In genomic region chr14:32572519-32572918, GRCm38 (mm10) we compare ENCODE assay signal across 29 mouse cellular contexts. TPM values are rescaled to one million over a fixed set of nuclear protein-coding genes. Genes with fewer than 3 reads are reported as not detected.
DNase-seq lines count a peak whose midpoint lies in the region; ATAC-seq and TF ChIP-seq lines count a peak whose summit lies in the region.
"Had no signal": no experiment of that assay in that cellular context is flagged by ENCODE, and none has a peak within 500 bp of the region (broad histone marks: within the 10 kb centered on the region; RNA-seq: fewer than 3 reads in every experiment).

No protein-coding gene starts in this region.

- no peaks in the 10 kb centered on the region for H3K4me1 ChIP-seq in heart, adult 2 months (ENCODE audit: control insufficient read depth, insufficient read depth, low read length)
- no peaks in the 10 kb centered on the region for H3K4me1 ChIP-seq in kidney, postnatal 0 days (replicated peaks; ENCODE audit: insufficient read depth, low read length)
- no peaks in the 10 kb centered on the region for H3K4me1 ChIP-seq in midbrain, postnatal 0 days (ENCODE audit: insufficient read depth, low read length)
- H3K4me1 ChIP-seq in midbrain, embryonic 11.5 days (ENCODE audit: control insufficient read depth, insufficient read depth, low read length): no peaks in the 10 kb centered on the region
- H3K4me1 ChIP-seq in stomach, postnatal 0 days (replicated peaks; ENCODE audit: control insufficient read depth, insufficient read depth): no peaks in the 10 kb centered on the region
- H3K4me1 ChIP-seq: hindbrain, embryonic 15.5 days; kidney, embryonic 15.5 days; liver, embryonic 15.5 days; lung, embryonic 15.5 days; midbrain, embryonic 10.5 days had no signal

- no peak overlapping the region for H3K9ac ChIP-seq in heart, adult 2 months (ENCODE audit: low read depth, low read length)
- H3K9ac ChIP-seq in kidney, postnatal 0 days (ENCODE audit: low read depth, low read length): no peak overlapping the region
- H3K9ac ChIP-seq in midbrain, postnatal 0 days (replicated peaks; ENCODE audit: low read length, poor library complexity, severe bottlenecking): no peak overlapping the region
- no peak overlapping the region for H3K9ac ChIP-seq in midbrain, embryonic 11.5 days (ENCODE audit: low read length)
- no peak overlapping the region for H3K9ac ChIP-seq in stomach, postnatal 0 days (ENCODE audit: low read length)
- H3K9ac ChIP-seq: hindbrain, embryonic 15.5 days; kidney, embryonic 15.5 days; liver, embryonic 15.5 days; lung, embryonic 15.5 days had no signal

- no peak overlapping the region for H3K4me2 ChIP-seq in kidney, postnatal 0 days (ENCODE audit: low read length)
- H3K4me2 ChIP-seq in midbrain, postnatal 0 days (ENCODE audit: low read depth, low read length, poor library complexity, severe bottlenecking): no peak overlapping the region
- no peak overlapping the region for H3K4me2 ChIP-seq in midbrain, embryonic 11.5 days
- H3K4me2 ChIP-seq in stomach, postnatal 0 days (replicated peaks; ENCODE audit: low read depth): no peak overlapping the region
- H3K4me2 ChIP-seq: heart, embryonic 11.5 days; hindbrain, embryonic 15.5 days; kidney, embryonic 15.5 days; liver, embryonic 15.5 days; lung, embryonic 15.5 days had no signal

- no peak for TF ChIP-seq POLR2A in heart, adult 2 months (IDR thresholded peaks at IDR 0.05; ENCODE audit: insufficient read depth, low read depth, low read length)

- no peaks in the 10 kb centered on the region for H3K36me3 ChIP-seq in heart, adult 2 months (ENCODE audit: control insufficient read depth, insufficient read depth, low read length)
- H3K36me3 ChIP-seq in kidney, postnatal 0 days (ENCODE audit: insufficient read depth, low read length): peaks cover 55% of the 10 kb centered on the region
- H3K36me3 ChIP-seq in midbrain, postnatal 0 days (ENCODE audit: insufficient read depth, low read length): peaks cover 42% of the 10 kb centered on the region
- H3K36me3 ChIP-seq in midbrain, embryonic 11.5 days (ENCODE audit: control insufficient read depth, insufficient read depth, low read length): peaks cover 26% of the 10 kb centered on the region
- H3K36me3 ChIP-seq in stomach, postnatal 0 days (ENCODE audit: control insufficient read depth, insufficient read depth, low read length): peaks cover 23% of the 10 kb centered on the region

- H3K27ac ChIP-seq in heart, adult 2 months: no peak overlapping the region
- H3K27ac ChIP-seq in kidney, postnatal 0 days: no peak overlapping the region
- H3K27ac ChIP-seq in midbrain, postnatal 0 days (ENCODE audit: low read depth, low read length): no peak overlapping the region
- H3K27ac ChIP-seq in midbrain, embryonic 11.5 days (ENCODE audit: low read depth, low read length): no peak overlapping the region
- H3K27ac ChIP-seq in stomach, postnatal 0 days (replicated peaks): no peak overlapping the region
- H3K27ac ChIP-seq: hindbrain, embryonic 15.5 days; kidney, embryonic 15.5 days; liver, embryonic 15.5 days; lung, embryonic 15.5 days; midbrain, embryonic 10.5 days had no signal

- no peak for TF ChIP-seq EP300 in heart, adult 2 months (IDR thresholded peaks at IDR 0.05; ENCODE audit: insufficient read depth, low read depth, low read length)
- TF ChIP-seq EP300 in stomach, postnatal 0 days (optimal IDR thresholded peaks at IDR 0.05): no peak

- H3K4me3 ChIP-seq in heart, adult 2 months: no peak overlapping the region
- no peak overlapping the region for H3K4me3 ChIP-seq in kidney, postnatal 0 days (replicated peaks; ENCODE audit: low read depth, low read length)
- no peak overlapping the region for H3K4me3 ChIP-seq in midbrain, postnatal 0 days (ENCODE audit: low read depth, low read length)
- no peak overlapping the region for H3K4me3 ChIP-seq in midbrain, embryonic 11.5 days (ENCODE audit: low read depth, low read length)
- no peak overlapping the region for H3K4me3 ChIP-seq in stomach, postnatal 0 days (ENCODE audit: low read depth, low read length)
- H3K4me3 ChIP-seq: hindbrain, embryonic 15.5 days; kidney, embryonic 15.5 days; liver, embryonic 15.5 days; lung, embryonic 15.5 days; midbrain, embryonic 10.5 days had no signal

- ATAC-seq in kidney, postnatal 0 days (replicated peaks; ENCODE audit: low FRiP score, low read depth): no peak
- ATAC-seq in midbrain, postnatal 0 days (ENCODE audit: low FRiP score): no peak
- no peak for ATAC-seq in midbrain, embryonic 11.5 days (ENCODE audit: low FRiP score)
- no peak for ATAC-seq in stomach, postnatal 0 days (ENCODE audit: low FRiP score, low TSS enrichment)
- ATAC-seq: CD4-positive, CD25-positive, alpha-beta regulatory T cell, adult 4 months; forebrain, embryonic 14.5 days had no signal

- H3K27me3 ChIP-seq in heart, adult 2 months (ENCODE audit: control insufficient read depth, insufficient read depth, low read length): no peaks in the 10 kb centered on the region
- H3K27me3 ChIP-seq in kidney, postnatal 0 days (ENCODE audit: insufficient read depth, low read length): no peaks in the 10 kb centered on the region
- H3K27me3 ChIP-seq in midbrain, postnatal 0 days (ENCODE audit: insufficient read depth, low read length): no peaks in the 10 kb centered on the region
- H3K27me3 ChIP-seq in midbrain, embryonic 11.5 days (ENCODE audit: control insufficient read depth, insufficient read depth, low read length): no peaks in the 10 kb centered on the region
- no peaks in the 10 kb centered on the region for H3K27me3 ChIP-seq in stomach, postnatal 0 days (ENCODE audit: control insufficient read depth, insufficient read depth, low read length)
- H3K27me3 ChIP-seq: hindbrain, embryonic 15.5 days; kidney, embryonic 15.5 days; liver, embryonic 15.5 days; lung, embryonic 15.5 days had no signal

- DNase-seq in heart, adult 2 months: no peak
- no peak for DNase-seq in heart, adult 18-20 months
- no peak for DNase-seq in kidney, postnatal 0 days (ENCODE audit: low spot score)
- DNase-seq in kidney, adult 18-20 months: no peak
- DNase-seq in midbrain, postnatal 0 days (ENCODE audit: low spot score): no peak
- DNase-seq in midbrain, embryonic 11.5 days (ENCODE audit: low spot score, missing footprints): no peak
- no peak for DNase-seq in stomach, postnatal 0 days (ENCODE audit: low spot score)
- DNase-seq: adrenal gland, postnatal 14 days; cerebellum, adult 18-20 months; gastrocnemius, postnatal 14 days; heart, postnatal 36 days; layer of hippocampus, postnatal 36 days; liver; right cerebral cortex, postnatal 25 days; thymus, adult 18-20 months; thymus, postnatal 25 days had no signal

- intact Hi-C loops in heart, adult 2 months (cut with DNase I): no loop called here

- no peaks in the 10 kb centered on the region for H3K79me2 ChIP-seq in heart, adult 2 months (replicated peaks; ENCODE audit: control insufficient read depth, insufficient read depth, low read length)

- 64% methylated on average over 8 of the region's 8 CpGs for WGBS in heart, adult 2 months
- 67% methylated on average over 8 of the region's 8 CpGs for WGBS in kidney, postnatal 0 days
- 55% methylated on average over 8 of the region's 8 CpGs for WGBS in midbrain, postnatal 0 days
- WGBS in midbrain, embryonic 11.5 days: 49% methylated on average over 8 of the region's 8 CpGs
- WGBS in stomach, postnatal 0 days: 64% methylated on average over 8 of the region's 8 CpGs

- TF ChIP-seq CTCF in heart, adult 2 months (IDR thresholded peaks at IDR 0.05): peak; percentile 17; the same call in 1 of the 2 replicates
- TF ChIP-seq CTCF in kidney, postnatal 0 days (IDR thresholded peaks at IDR 0.05; ENCODE audit: low read depth): peak; percentile 34; the same call in 1 of the 2 replicates
- peak; percentile 57 for TF ChIP-seq CTCF in midbrain, postnatal 0 days (IDR thresholded peaks at IDR 0.05)
- peak; percentile 40 for TF ChIP-seq CTCF in stomach, postnatal 0 days (IDR thresholded peaks at IDR 0.05; ENCODE audit: low read depth)

- no peaks in the 10 kb centered on the region for H3K9me3 ChIP-seq in kidney, postnatal 0 days (replicated peaks; ENCODE audit: low read length)
- no peaks in the 10 kb centered on the region for H3K9me3 ChIP-seq in midbrain, postnatal 0 days (ENCODE audit: low read length)
- no peaks in the 10 kb centered on the region for H3K9me3 ChIP-seq in midbrain, embryonic 11.5 days (ENCODE audit: control insufficient read depth, low read length)
- no peaks in the 10 kb centered on the region for H3K9me3 ChIP-seq in stomach, postnatal 0 days (ENCODE audit: control insufficient read depth, low read length)
- H3K9me3 ChIP-seq: hindbrain, embryonic 15.5 days; kidney, embryonic 15.5 days; liver, embryonic 15.5 days; lung, embryonic 15.5 days; midbrain, embryonic 10.5 days had no signal

RNA-seq across cellular contexts. Expression of gene Prrxl1, which starts 26.7 kb away (rescaled TPM):
- not detected for total RNA-seq in heart, adult 2 months (2021)
- polyA plus RNA-seq in heart, adult 2 months (2012; rRNA removed): not detected in 2 replicates
- not detected for total RNA-seq in heart, adult 18-20 months (2021)
- 0.04 TPM in 1 of 2 replicates, not detected in the other for polyA plus RNA-seq in kidney, postnatal 0 days (2015; fragmentation: Nextera tagmentation; extraction: Ambion mirVana)
- total RNA-seq in midbrain, postnatal 0 days (2014; rRNA removed): 1.8 and 3.8 TPM in 2 replicates
- 0.60 and 0.79 TPM in 2 replicates for polyA plus RNA-seq in midbrain, postnatal 0 days (2015; fragmentation: Nextera tagmentation; extraction: Ambion mirVana)
- 9.7 and 9.8 TPM in 2 replicates for polyA plus RNA-seq in midbrain, embryonic 11.5 days (2014; fragmentation: Nextera tagmentation; extraction: Ambion mirVana)
- polyA plus RNA-seq in stomach, postnatal 0 days (2015; fragmentation: Nextera tagmentation; extraction: Ambion mirVana): 0.10 and 0.11 TPM in 2 replicates
- total RNA-seq: gastrocnemius, postnatal 14 days; granulocyte monocyte progenitor cell, adult 5-6 weeks; heart, postnatal 36 days; layer of hippocampus, postnatal 36 days; left cerebral cortex, postnatal 14 days; megakaryocyte progenitor cell, adult 5-6 weeks; monocyte, adult 5-6 weeks had no signal
- polyA plus RNA-seq: CD4-positive, CD25-positive, alpha-beta regulatory T cell, adult 4 months; forebrain, embryonic 14.5 days; heart, embryonic 11.5 days; limb, embryonic 11.5 days had no signal

RNA-seq across cellular contexts. Expression of gene Ercc6, which starts 59.2 kb away (rescaled TPM):
- 1 to 10 TPM; 2.8 to 3.7 TPM for total RNA-seq in heart, adult 2 months (2021)
- 1.8 and 5.9 TPM in 2 replicates for polyA plus RNA-seq in heart, adult 2 months (2012; rRNA removed)
- 1 to 10 TPM; 3.2 to 3.3 TPM for total RNA-seq in heart, adult 18-20 months (2021)
- polyA plus RNA-seq in kidney, postnatal 0 days (2015; fragmentation: Nextera tagmentation; extraction: Ambion mirVana): 12.7 and 17.1 TPM in 2 replicates
- total RNA-seq in midbrain, postnatal 0 days (2014; rRNA removed): 9.9 and 17.6 TPM in 2 replicates
- polyA plus RNA-seq in midbrain, postnatal 0 days (2015; fragmentation: Nextera tagmentation; extraction: Ambion mirVana): 16.8 and 18.5 TPM in 2 replicates
- polyA plus RNA-seq in midbrain, embryonic 11.5 days (2014; fragmentation: Nextera tagmentation; extraction: Ambion mirVana): 29.3 and 30.1 TPM in 2 replicates
- polyA plus RNA-seq in stomach, postnatal 0 days (2015; fragmentation: Nextera tagmentation; extraction: Ambion mirVana): 8.4 and 9.0 TPM in 2 replicates
